Mouse (Mus musculus) stomach, embryonic 14.5 days (tissue): ENCODE data around the gene Zbtb7b. TPM values are rescaled to one million over a fixed set of nuclear protein-coding genes. Genes with fewer than 3 reads are reported as not detected.

Experiments used
- ATAC-seq: fragments of 200-750 bp; cut with Nextera tagmentation; 2 replicates; pipeline ENCODE4 v1.8.0; 2017; ENCODE audit warnings: low read depth, moderate TSS enrichment; ENCODE audit not compliant: insufficient number of reproducible peaks, insufficient read depth, low FRiP score
- H3K27ac ChIP-seq: fragments of 300-500 bp; sonication (generic); 2 replicates; pipeline ENCODE4 v1.5.1; 2014; ENCODE audit warnings: mild to moderate bottlenecking, low read length, moderate library complexity, mixed read lengths
- H3K27me3 ChIP-seq: fragments of 300-500 bp; sonication (generic); 2 replicates; pipeline ENCODE4 v1.6.1; 2014; ENCODE audit warnings: low read length, control low read depth, mixed read lengths; ENCODE audit not compliant: control insufficient read depth, insufficient read depth
- H3K36me3 ChIP-seq: fragments of 300-500 bp; sonication (generic); 2 replicates; pipeline ENCODE4 v1.6.1; 2014; ENCODE audit warnings: mild to moderate bottlenecking, control low read depth, low read length, moderate library complexity, mixed read lengths; ENCODE audit not compliant: control insufficient read depth, insufficient read depth
- H3K4me1 ChIP-seq: fragments of 300-500 bp; sonication (generic); 2 replicates; pipeline ENCODE4 v1.6.1; 2014; ENCODE audit warnings: low read length, control low read depth, mixed read lengths; ENCODE audit not compliant: control insufficient read depth, insufficient read depth
- H3K4me2 ChIP-seq: fragments of 300-500 bp; sonication (generic); replicated peaks from 2 replicates; pipeline ENCODE4 v1.6.1; 2014; ENCODE audit warnings: low read depth, low read length, control low read depth
- H3K4me3 ChIP-seq: fragments of 300-500 bp; sonication (generic); 2 replicates; pipeline ENCODE4 v1.5.1; 2014; ENCODE audit warnings: low read depth, low read length, control low read depth
- H3K9ac ChIP-seq: fragments of 300-500 bp; sonication (generic); replicated peaks from 2 replicates; pipeline ENCODE4 v1.6.1; 2014; ENCODE audit warnings: low read depth, mild to moderate bottlenecking, control low read depth, low read length, moderate library complexity, mixed read lengths
- H3K9me3 ChIP-seq: fragments of 300-500 bp; sonication (generic); 2 replicates; pipeline ENCODE4 v1.6.1; 2016; ENCODE audit warnings: low read depth, low read length, control low read depth; ENCODE audit not compliant: control insufficient read depth
- WGBS: fragments of 180-500 bp; shearing (Covaris S2); extraction: QIAGEN DNeasy Blood & Tissue Kit; methylation state at CpG from one replicate; pipeline ENCODE4 v1.1.7; 2014; 5-methylcytosine and 5-hydroxymethylcytosine counted together
- polyA plus RNA-seq: library from polyadenylated mRNA; unstranded; fragments of >200 nt; fragmentation: Nextera tagmentation; extraction: Ambion mirVana; gene quantifications from 2 replicates; pipeline ENCODE4 v1.2.1, GENCODE M21; 2014

The Zbtb7b gene
- polyA plus RNA-seq, 1 experiment from 2014 or later: 4.5 TPM

- Histone ChIP-seq H3K27ac (no peak overlapping the region), H3K4me1 (peaks cover 17% of the 10 kb centered on the region), H3K9me3 (no peaks in the 10 kb centered on the region), H3K9ac (peak overlapping the region; percentile 53; the same call in 1 of the 2 replicates), H3K4me2 (peak overlapping the region; percentile 97), H3K4me3 (peak overlapping the region; percentile 65), H3K27me3 (no peaks in the 10 kb centered on the region), H3K36me3 (no peaks in the 10 kb centered on the region)
- ATAC-seq: no peak
- 0% methylated on average over 4 of the region's 4 CpGs for WGBS
Measured at GRCm38 (mm10) chr3:89396654-89397005, 2.1 kb upstream of the Zbtb7b start.

GRCm38 (mm10) chr3:89395806-89396653 is 1.5 kb upstream of the Zbtb7b start:
- Histone ChIP-seq H3K36me3 (no peaks in the 10 kb centered on the region), H3K27ac (peak overlapping the region; percentile 30; the same call in 1 of the 2 replicates), H3K27me3 (no peaks in the 10 kb centered on the region), H3K4me3 (peak overlapping the region; percentile 65), H3K9ac (peak overlapping the region; percentile 53; the same call in 1 of the 2 replicates), H3K4me1 (peaks cover 22% of the 10 kb centered on the region), H3K9me3 (no peaks in the 10 kb centered on the region), H3K4me2 (peak overlapping the region; percentile 97)
- no peak for ATAC-seq
- under 1% methylated on average over 43 of the region's 44 CpGs for WGBS

- Histone ChIP-seq H3K4me1 (peaks cover 28% of the 10 kb centered on the region), H3K9ac (0 out of 2 replicates have a peak overlapping the region, but pooled peaks have one; percentile 22), H3K4me3 (peak overlapping the region; percentile 65), H3K9me3 (no peaks in the 10 kb centered on the region), H3K4me2 (peak overlapping the region; percentile 97), H3K36me3 (no peaks in the 10 kb centered on the region), H3K27ac (peak overlapping the region; percentile 94), H3K27me3 (no peaks in the 10 kb centered on the region)
- 3% methylated on average over 10 of the region's 10 CpGs for WGBS
- no peak for ATAC-seq
Measured at GRCm38 (mm10) chr3:89395419-89395805, 836 bp upstream of the Zbtb7b start.

GRCm38 (mm10) chr3:89394894-89395256 is 299 bp upstream of the Zbtb7b start:
- 1% methylated on average over 10 of the region's 12 CpGs for WGBS

GRCm38 (mm10) chr3:89393605-89394004 is 971 bp downstream of the Zbtb7b start:
- Histone ChIP-seq H3K4me2 (peak overlapping the region; percentile 97), H3K4me3 (peak overlapping the region; percentile 65), H3K9me3 (no peaks in the 10 kb centered on the region), H3K4me1 (peaks cover 31% of the 10 kb centered on the region), H3K9ac (peak overlapping the region; percentile 62), H3K27me3 (no peaks in the 10 kb centered on the region), H3K36me3 (no peaks in the 10 kb centered on the region), H3K27ac (peak overlapping the region; percentile 94)
- WGBS: 1% methylated on average over 15 of the region's 15 CpGs
- peak; percentile 94 for ATAC-seq

More at GRCm38 (mm10) chr3:89394894-89395256, 299 bp upstream of the Zbtb7b start:
- Histone ChIP-seq H3K9ac (peak overlapping the region; percentile 22; the same call in 1 of the 2 replicates), H3K9me3 (no peaks in the 10 kb centered on the region), H3K27me3 (no peaks in the 10 kb centered on the region), H3K4me2 (peak overlapping the region; percentile 97), H3K27ac (peak overlapping the region; percentile 94), H3K36me3 (no peaks in the 10 kb centered on the region), H3K4me3 (peak overlapping the region; percentile 65), H3K4me1 (peaks cover 31% of the 10 kb centered on the region)
- peak; percentile 6 for ATAC-seq

GRCm38 (mm10) chr3:89392871-89393311 is 1.7 kb downstream of the Zbtb7b start:
- Histone ChIP-seq H3K9me3 (no peaks in the 10 kb centered on the region), H3K4me3 (peak overlapping the region; percentile 54), H3K9ac (peak overlapping the region; percentile 58; the same call in 1 of the 2 replicates), H3K4me2 (peak overlapping the region; percentile 97), H3K36me3 (no peaks in the 10 kb centered on the region), H3K27me3 (no peaks in the 10 kb centered on the region), H3K4me1 (peaks cover 35% of the 10 kb centered on the region), H3K27ac (peak overlapping the region; percentile 66; the same call in 1 of the 2 replicates)
- under 1% methylated on average over 20 of the region's 24 CpGs for WGBS
- no peak for ATAC-seq

- peaks cover 43% of the 10 kb centered on the region for H3K4me1 ChIP-seq
- ATAC-seq: no peak
- H3K9ac ChIP-seq: peak overlapping the region; percentile 58
- no peaks in the 10 kb centered on the region for H3K27me3 ChIP-seq
- H3K4me3 ChIP-seq: peak overlapping the region; percentile 54
- WGBS: under 1% methylated on average over 56 of the region's 56 CpGs
- H3K4me2 ChIP-seq: peak overlapping the region; percentile 97
- H3K27ac ChIP-seq: peak overlapping the region; percentile 66
- no peaks in the 10 kb centered on the region for H3K36me3 ChIP-seq
- no peaks in the 10 kb centered on the region for H3K9me3 ChIP-seq
Measured at GRCm38 (mm10) chr3:89391663-89392511, 2.7 kb downstream of the Zbtb7b start.
